Mouse (Mus musculus) macrophage (primary cell): ENCODE measurements around the gene Sart1. TPM values are rescaled to one million over a fixed set of nuclear protein-coding genes. Genes with fewer than 3 reads are reported as not detected.
"Not testable (repeated sequence)": the region's sequence is repeated elsewhere in the genome, so short reads cannot be mapped to it uniquely, and the experiment has no call there.

Source experiments
- H3K27ac ChIP-seq: fragments of 350-480 bp; formaldehyde crosslinking; 2 replicates; pipeline ENCODE4 v1.9.0; 2021
- H3K36me3 ChIP-seq: fragments of 350-480 bp; formaldehyde crosslinking; 2 replicates; pipeline ENCODE4 v1.9.0; 2021; ENCODE audit errors: inconsistent target
- H3K4me3 ChIP-seq: fragments of 350-480 bp; formaldehyde crosslinking; 2 replicates; pipeline ENCODE4 v1.9.0; 2021; ENCODE audit errors: inconsistent target
- H3K79me2 ChIP-seq: fragments of 350-480 bp; formaldehyde crosslinking; 2 replicates; pipeline ENCODE4 v1.9.0; 2021; ENCODE audit errors: inconsistent target
- WGBS: methylation state at CpG from one replicate; pipeline ENCODE4 v1.1.7; 2026; ENCODE audit warnings: inconsistent platforms; ENCODE audit not compliant: missing documents; 5-methylcytosine and 5-hydroxymethylcytosine counted together
- polyA plus RNA-seq: library from polyadenylated mRNA; stranded (reverse); fragments of 250-400 nt; gene quantifications from 3 replicates; pipeline ENCODE4 v1.2.4, GENCODE M21; 2018; ENCODE audit warnings: inconsistent platforms

Gene Sart1
- polyA plus RNA-seq, 1 experiment from 2014 or later = 48.9 TPM

- peak overlapping the region; percentile 84 for H3K4me3 ChIP-seq
- WGBS = 16% methylated on average over 17 of the region's 25 CpGs
- not testable (repeated sequence) for H3K79me2 ChIP-seq, H3K36me3 ChIP-seq
- peak overlapping the region; percentile 92 for H3K27ac ChIP-seq
Observed at GRCm38 (mm10) chr19:5406531-5407126, 18.1 kb upstream of the Sart1 start.

DNA sequence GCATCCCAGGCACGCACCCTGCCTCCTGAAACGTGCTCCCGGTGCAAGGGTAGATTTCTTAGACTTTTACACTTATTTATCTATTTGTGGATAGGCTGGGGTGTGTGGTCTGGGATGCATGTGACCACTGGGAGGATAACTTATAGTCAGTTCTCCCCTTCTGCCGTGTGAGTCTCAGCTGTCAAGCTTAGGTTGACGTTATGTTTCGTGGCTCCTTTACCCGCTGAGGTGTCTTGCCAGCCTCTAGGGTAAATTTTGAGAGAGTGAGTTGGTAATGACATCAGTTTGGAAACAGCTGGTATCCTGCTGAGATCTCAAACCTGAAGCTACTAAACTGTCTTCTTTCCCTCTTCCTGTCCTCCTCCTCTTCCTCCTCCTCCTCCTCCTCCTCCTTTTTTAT is 17.4 kb upstream of the Sart1 start:
- H3K79me2 ChIP-seq = peaks cover 4% of the 10 kb centered on the region; the same call in 1 of the 2 replicates
- WGBS = 20% methylated on average over 7 of the region's 7 CpGs
- H3K27ac ChIP-seq = peak overlapping the region; percentile 12; the same call in 1 of the 2 replicates
- no peaks in the 10 kb centered on the region for H3K36me3 ChIP-seq
- peak overlapping the region; percentile 84 for H3K4me3 ChIP-seq

DNA sequence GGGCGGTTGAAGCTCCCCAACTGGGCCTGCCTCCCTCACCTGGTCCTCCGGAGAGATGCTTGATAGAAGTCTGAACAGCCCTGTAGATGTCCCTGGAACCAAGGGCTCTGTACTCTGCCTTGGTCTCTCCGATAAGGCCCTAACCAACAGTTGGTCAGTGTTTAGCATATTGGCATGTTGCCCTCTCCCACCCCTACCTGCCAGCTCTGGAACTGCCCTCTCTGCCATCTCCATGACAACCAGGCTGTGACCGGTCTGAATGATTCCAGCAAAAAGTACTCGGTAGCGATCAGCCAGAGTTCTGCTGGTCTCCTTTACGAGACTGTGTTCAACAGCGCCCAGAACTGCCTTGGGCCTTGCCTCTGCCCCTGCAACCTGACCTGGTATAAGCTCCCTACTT is 13.8 kb upstream of the Sart1 start, which contains the start of gene Tsga10ip:
Gene Tsga10ip (minus strand): TSS at position 234 of the 400 bp plus-strand sequence.
- no peak within 1 kb of the TSS for H3K27ac ChIP-seq
- WGBS = 97% methylated on average over 8 of the region's 8 CpGs
- H3K36me3 ChIP-seq = no peaks in the 10 kb centered on the region
- peaks cover under 1% of the 10 kb centered on the region; the same call in 1 of the 2 replicates for H3K79me2 ChIP-seq
- H3K4me3 ChIP-seq = no peak within 1 kb of the TSS

- H3K79me2 ChIP-seq, H3K4me3 ChIP-seq, H3K36me3 ChIP-seq, H3K27ac ChIP-seq: not testable (repeated sequence)
- WGBS = 93% methylated on average over 3 of the region's 4 CpGs
Observed at GRCm38 (mm10) chr19:5401073-5401472, 12.6 kb upstream of the Sart1 start.

DNA sequence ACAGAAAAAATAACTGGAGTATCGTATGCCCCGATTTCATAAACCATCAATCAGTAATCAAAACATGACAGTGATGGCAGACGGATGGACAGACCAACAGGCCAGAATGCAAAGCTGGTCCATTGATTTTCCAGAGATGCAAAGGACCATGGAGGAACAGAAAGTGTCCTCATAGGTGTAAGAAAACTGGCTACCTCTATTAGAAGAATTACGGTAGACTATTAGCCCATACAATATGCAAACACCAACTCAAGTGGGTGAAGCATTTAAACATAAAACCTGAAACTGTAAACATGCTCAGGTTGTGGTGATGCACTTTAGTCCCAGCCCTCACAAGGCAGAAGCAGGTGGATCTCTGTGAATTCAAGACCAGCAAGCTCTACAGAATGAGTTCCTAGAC is 6.9 kb upstream of the Sart1 start:
- 92% methylated on average over 4 of the region's 4 CpGs for WGBS
- H3K36me3 ChIP-seq = no peaks in the 10 kb centered on the region
- no peak overlapping the region for H3K27ac ChIP-seq
- H3K79me2 ChIP-seq = no peaks in the 10 kb centered on the region
- H3K4me3 ChIP-seq = no peak overlapping the region

GRCm38 (mm10) chr19:5394168-5394567 is 5.7 kb upstream of the Sart1 start:
- H3K79me2 ChIP-seq = no peaks in the 10 kb centered on the region
- H3K36me3 ChIP-seq = no peaks in the 10 kb centered on the region
- H3K4me3 ChIP-seq = no peak overlapping the region
- no peak overlapping the region for H3K27ac ChIP-seq
- WGBS = 85% methylated on average over 10 of the region's 10 CpGs

GRCm38 (mm10) chr19:5392892-5393291 is 4.4 kb upstream of the Sart1 start:
- Histone ChIP-seq H3K4me3 (no peak overlapping the region), H3K36me3 (no peaks in the 10 kb centered on the region), H3K27ac (no peak overlapping the region), H3K79me2 (peaks cover 3% of the 10 kb centered on the region)
- WGBS = 61% methylated on average over 4 of the region's 4 CpGs

- peaks cover under 1% of the 10 kb centered on the region; the same call in 1 of the 2 replicates for H3K36me3 ChIP-seq
- 73% methylated on average over 8 of the region's 8 CpGs for WGBS
- peaks cover 27% of the 10 kb centered on the region for H3K79me2 ChIP-seq
- no peak overlapping the region for H3K4me3 ChIP-seq
- H3K27ac ChIP-seq = peak overlapping the region; percentile 66; the same call in 1 of the 2 replicates
Observed at GRCm38 (mm10) chr19:5390416-5390815, 1.9 kb upstream of the Sart1 start.

GRCm38 (mm10) chr19:5389647-5390046 is 1.1 kb upstream of the Sart1 start:
- WGBS = 4% methylated on average over 12 of the region's 12 CpGs
- H3K79me2 ChIP-seq = peaks cover 35% of the 10 kb centered on the region
- H3K4me3 ChIP-seq = peak overlapping the region; percentile 79
- peak overlapping the region; percentile 66 for H3K27ac ChIP-seq
- peaks cover 9% of the 10 kb centered on the region; the same call in 1 of the 2 replicates for H3K36me3 ChIP-seq

GRCm38 (mm10) chr19:5388011-5388441 is 477 bp downstream of the Sart1 start:
- no peak overlapping the region; the same call in 1 of the 2 replicates for H3K27ac ChIP-seq
- WGBS = under 1% methylated on average over 41 of the region's 43 CpGs
- peaks cover 25% of the 10 kb centered on the region for H3K36me3 ChIP-seq
- H3K79me2 ChIP-seq = peaks cover 38% of the 10 kb centered on the region
- H3K4me3 ChIP-seq = peak overlapping the region; percentile 79

DNA sequence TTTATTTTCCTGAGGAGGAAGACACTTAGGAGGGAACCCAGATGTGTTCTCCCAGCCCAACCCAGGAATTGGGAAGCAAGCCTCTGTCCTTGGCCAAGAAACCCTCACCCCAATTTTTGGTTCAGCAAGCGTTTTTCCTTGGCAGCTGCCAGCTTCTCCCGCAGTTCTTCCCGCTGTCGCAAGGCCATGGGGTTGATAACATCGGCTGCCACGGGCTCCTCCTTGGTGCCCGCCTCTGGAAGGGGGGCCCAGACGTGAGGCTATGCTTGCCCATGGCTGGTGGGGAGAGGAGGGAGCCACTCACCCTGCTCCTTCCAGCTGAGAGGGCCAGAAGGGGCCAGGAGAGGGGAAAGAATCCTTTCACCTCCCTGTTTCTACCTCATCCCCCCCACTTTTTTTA is 3.8 kb downstream of the Sart1 start:
- Histone ChIP-seq H3K79me2 (peaks cover 38% of the 10 kb centered on the region), H3K4me3 (no peak overlapping the region), H3K36me3 (peaks cover 58% of the 10 kb centered on the region), H3K27ac (no peak overlapping the region)
- WGBS = 91% methylated on average over 8 of the region's 8 CpGs

DNA sequence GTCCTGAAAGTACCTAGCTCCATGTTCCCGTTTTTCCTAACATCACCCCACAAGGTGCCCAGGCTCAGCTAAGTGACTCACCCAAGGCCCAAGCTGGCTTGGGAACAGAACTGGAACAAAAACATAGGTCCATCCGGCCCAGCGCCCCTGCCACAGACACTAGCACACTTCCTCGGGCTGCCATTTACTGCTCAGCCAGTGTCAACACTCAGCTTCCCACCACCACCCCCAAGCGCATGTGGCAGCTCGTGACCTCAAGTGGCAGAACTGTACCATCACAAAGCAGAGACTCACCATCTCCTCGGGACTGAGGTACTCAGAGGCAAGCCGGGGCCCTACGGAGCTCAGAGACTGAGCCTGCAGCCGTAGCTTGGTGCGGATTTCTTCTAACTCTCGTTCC is 5.2 kb downstream of the Sart1 start:
- no peak overlapping the region for H3K27ac ChIP-seq
- 94% methylated on average over 12 of the region's 12 CpGs for WGBS
- peaks cover 38% of the 10 kb centered on the region for H3K79me2 ChIP-seq
- H3K4me3 ChIP-seq = no peak overlapping the region
- peaks cover 72% of the 10 kb centered on the region for H3K36me3 ChIP-seq

GRCm38 (mm10) chr19:5377446-5377845 is 11.1 kb downstream of the Sart1 start:
- no peaks in the 10 kb centered on the region for H3K79me2 ChIP-seq
- 92% methylated on average over 1 of the region's 1 CpGs for WGBS
- peaks cover 48% of the 10 kb centered on the region for H3K36me3 ChIP-seq
- no peak overlapping the region for H3K4me3 ChIP-seq
- no peak overlapping the region for H3K27ac ChIP-seq

- Histone ChIP-seq H3K27ac (no peak overlapping the region), H3K36me3 (peaks cover 33% of the 10 kb centered on the region), H3K79me2 (no peaks in the 10 kb centered on the region), H3K4me3 (no peak overlapping the region)
- 91% methylated on average over 4 of the region's 4 CpGs for WGBS
Observed at GRCm38 (mm10) chr19:5374748-5375147, 13.8 kb downstream of the Sart1 start.

- H3K27ac ChIP-seq = no peak overlapping the region
- H3K4me3 ChIP-seq = no peak overlapping the region
- H3K79me2 ChIP-seq = peaks cover 3% of the 10 kb centered on the region
- H3K36me3 ChIP-seq = peaks cover 30% of the 10 kb centered on the region
- 97% methylated on average over 4 of the region's 4 CpGs for WGBS
Observed at GRCm38 (mm10) chr19:5374177-5374576, 14.3 kb downstream of the Sart1 start.

- 94% methylated on average over 7 of the region's 7 CpGs for WGBS
- Histone ChIP-seq H3K27ac (no peak overlapping the region), H3K4me3 (no peak overlapping the region), H3K36me3 (peaks cover 15% of the 10 kb centered on the region), H3K79me2 (peaks cover 17% of the 10 kb centered on the region)
Observed at GRCm38 (mm10) chr19:5372724-5373123, 15.8 kb downstream of the Sart1 start.
